Mouse (Mus musculus): ENCODE measurements at regions not wholly inside any gene's neighbourhood (a gene's known extent, or its start where the extent isn't known, plus 50 kb on each side); places are given as distances from the start of the nearest gene placed in this dataset.

GRCm38 (mm10) chr12:110212716-110213115 lies 66.2 kb upstream of the Dio3 start:
- no peak for TF ChIP-seq CTCF (IDR thresholded peaks at IDR 0.05)
- Histone ChIP-seq H3K9ac (replicated peaks; ENCODE audit: low read length, poor library complexity, severe bottlenecking) (no peak overlapping the region), H3K27me3 (ENCODE audit: insufficient read depth, low read length) (no peaks in the 10 kb centered on the region), H3K4me3 (ENCODE audit: low read depth, low read length) (no peak overlapping the region), H3K4me2 (ENCODE audit: low read depth, low read length, poor library complexity, severe bottlenecking) (no peak overlapping the region), H3K36me3 (ENCODE audit: insufficient read depth, low read length) (no peaks in the 10 kb centered on the region), H3K9me3 (ENCODE audit: low read length) (no peaks in the 10 kb centered on the region), H3K4me1 (ENCODE audit: insufficient read depth, low read length) (no peaks in the 10 kb centered on the region), H3K27ac (ENCODE audit: low read depth, low read length) (no peak overlapping the region)
- no peak for DNase-seq (ENCODE audit: low spot score)
- ATAC-seq (ENCODE audit: low FRiP score), result no peak
- WGBS, result 81% methylated on average over 4 of the region's 4 CpGs

- Histone ChIP-seq H3K9ac (replicated peaks; ENCODE audit: low read length, poor library complexity, severe bottlenecking) (no peak overlapping the region), H3K36me3 (ENCODE audit: insufficient read depth, low read length) (no peaks in the 10 kb centered on the region), H3K27ac (ENCODE audit: low read depth, low read length) (no peak overlapping the region), H3K4me1 (ENCODE audit: insufficient read depth, low read length) (no peaks in the 10 kb centered on the region), H3K4me3 (ENCODE audit: low read depth, low read length) (no peak overlapping the region), H3K4me2 (ENCODE audit: low read depth, low read length, poor library complexity, severe bottlenecking) (no peak overlapping the region), H3K27me3 (ENCODE audit: insufficient read depth, low read length) (no peaks in the 10 kb centered on the region), H3K9me3 (ENCODE audit: low read length) (no peaks in the 10 kb centered on the region)
- no peak for ATAC-seq (ENCODE audit: low FRiP score)
- no peak for TF ChIP-seq CTCF (IDR thresholded peaks at IDR 0.05)
- WGBS, result 49% methylated on average over 8 of the region's 8 CpGs
- no peak for DNase-seq (ENCODE audit: low spot score)
Observed at GRCm38 (mm10) chr12:110214833-110215232, 64.0 kb upstream of the Dio3 start.

- H3K36me3 ChIP-seq (ENCODE audit: insufficient read depth, low read length), result no peaks in the 10 kb centered on the region
- H3K4me3 ChIP-seq (ENCODE audit: low read depth, low read length), result no peak overlapping the region
- H3K27ac ChIP-seq (ENCODE audit: low read depth, low read length), result no peak overlapping the region
- WGBS, result 80% methylated on average over 6 of the region's 6 CpGs
- no peaks in the 10 kb centered on the region for H3K9me3 ChIP-seq (ENCODE audit: low read length)
- H3K27me3 ChIP-seq (ENCODE audit: insufficient read depth, low read length), result no peaks in the 10 kb centered on the region
- no peak for ATAC-seq (ENCODE audit: low FRiP score)
- no peaks in the 10 kb centered on the region for H3K4me1 ChIP-seq (ENCODE audit: insufficient read depth, low read length)
- no peak overlapping the region for H3K4me2 ChIP-seq (ENCODE audit: low read depth, low read length, poor library complexity, severe bottlenecking)
- no peak for DNase-seq (ENCODE audit: low spot score)
- no peak overlapping the region for H3K9ac ChIP-seq (replicated peaks; ENCODE audit: low read length, poor library complexity, severe bottlenecking)
- TF ChIP-seq CTCF (IDR thresholded peaks at IDR 0.05), result no peak
Observed at GRCm38 (mm10) chr12:110215311-110215710, 63.6 kb upstream of the Dio3 start.

GRCm38 (mm10) chr12:110219750-110220149 lies 59.1 kb upstream of the Dio3 start:
- DNase-seq (ENCODE audit: low spot score), result no peak
- Histone ChIP-seq H3K9ac (replicated peaks; ENCODE audit: low read length, poor library complexity, severe bottlenecking) (no peak overlapping the region), H3K36me3 (ENCODE audit: insufficient read depth, low read length) (no peaks in the 10 kb centered on the region), H3K4me2 (ENCODE audit: low read depth, low read length, poor library complexity, severe bottlenecking) (no peak overlapping the region), H3K4me3 (ENCODE audit: low read depth, low read length) (no peak overlapping the region), H3K27ac (ENCODE audit: low read depth, low read length) (no peak overlapping the region), H3K4me1 (ENCODE audit: insufficient read depth, low read length) (no peaks in the 10 kb centered on the region), H3K27me3 (ENCODE audit: insufficient read depth, low read length) (no peaks in the 10 kb centered on the region), H3K9me3 (ENCODE audit: low read length) (no peaks in the 10 kb centered on the region)
- 86% methylated on average over 8 of the region's 8 CpGs for WGBS
- no peak for TF ChIP-seq CTCF (IDR thresholded peaks at IDR 0.05)
- no peak for ATAC-seq (ENCODE audit: low FRiP score)

GRCm38 (mm10) chr12:110220516-110220915 lies 58.4 kb upstream of the Dio3 start:
- H3K4me2 ChIP-seq (ENCODE audit: low read depth, low read length, poor library complexity, severe bottlenecking), result no peak overlapping the region
- no peak for TF ChIP-seq CTCF (IDR thresholded peaks at IDR 0.05)
- DNase-seq (ENCODE audit: low spot score) (no peak), ATAC-seq (ENCODE audit: low FRiP score) (no peak)
- H3K27me3 ChIP-seq (ENCODE audit: insufficient read depth, low read length), result no peaks in the 10 kb centered on the region
- no peaks in the 10 kb centered on the region for H3K36me3 ChIP-seq (ENCODE audit: insufficient read depth, low read length)
- no peak overlapping the region for H3K4me3 ChIP-seq (ENCODE audit: low read depth, low read length)
- no peak overlapping the region for H3K27ac ChIP-seq (ENCODE audit: low read depth, low read length)
- WGBS, result 78% methylated on average over 8 of the region's 8 CpGs
- H3K4me1 ChIP-seq (ENCODE audit: insufficient read depth, low read length), result no peaks in the 10 kb centered on the region
- H3K9me3 ChIP-seq (ENCODE audit: low read length), result no peaks in the 10 kb centered on the region
- H3K9ac ChIP-seq (replicated peaks; ENCODE audit: low read length, poor library complexity, severe bottlenecking), result no peak overlapping the region

GRCm38 (mm10) chr12:110221184-110221583 lies 57.7 kb upstream of the Dio3 start:
- H3K9me3 ChIP-seq (ENCODE audit: low read length), result no peaks in the 10 kb centered on the region
- no peaks in the 10 kb centered on the region for H3K27me3 ChIP-seq (ENCODE audit: insufficient read depth, low read length)
- no peak for TF ChIP-seq CTCF (IDR thresholded peaks at IDR 0.05)
- ATAC-seq (ENCODE audit: low FRiP score) (no peak), DNase-seq (ENCODE audit: low spot score) (no peak)
- 50% methylated on average over 4 of the region's 4 CpGs for WGBS
- H3K4me3 ChIP-seq (ENCODE audit: low read depth, low read length), result no peak overlapping the region
- no peaks in the 10 kb centered on the region for H3K36me3 ChIP-seq (ENCODE audit: insufficient read depth, low read length)
- H3K4me1 ChIP-seq (ENCODE audit: insufficient read depth, low read length), result no peaks in the 10 kb centered on the region
- no peak overlapping the region for H3K27ac ChIP-seq (ENCODE audit: low read depth, low read length)
- no peak overlapping the region for H3K9ac ChIP-seq (replicated peaks; ENCODE audit: low read length, poor library complexity, severe bottlenecking)
- no peak overlapping the region for H3K4me2 ChIP-seq (ENCODE audit: low read depth, low read length, poor library complexity, severe bottlenecking)

Data from midbrain, postnatal 0 days (tissue).